Mouse (Mus musculus) thymus, adult 2 months (tissue): ENCODE measurements around the gene Fam107b.

Source experiments
- CTCF ChIP-seq: fragments of 200-500 bp; IDR thresholded peaks from 2 replicates; pipeline ENCODE4 v1.5.1; 2012; ENCODE audit warnings: mild to moderate bottlenecking, control low read depth, low read length, moderate library complexity, borderline replicate concordance; ENCODE audit not compliant: control insufficient read depth, poor library complexity, insufficient read depth; ENCODE audit errors: extremely low read depth
- POLR2A ChIP-seq: fragments of 200-500 bp; IDR thresholded peaks from 2 replicates; pipeline ENCODE4 v1.6.1; 2012; ENCODE audit warnings: mild to moderate bottlenecking, low read length, control low read depth, moderate library complexity; ENCODE audit not compliant: control insufficient read depth, poor library complexity, insufficient read depth; ENCODE audit errors: extremely low read depth

- TF ChIP-seq CTCF (no peak), POLR2A (no peak)
Observed at GRCm38 (mm10) chr2:3764136-3764535, 193.8 kb downstream of the Fam107b start.
